7 mouse cellular contexts compared by ENCODE assay signal in genomic region chr17:56159729-56160128, GRCm38 (mm10). TPM values are rescaled to one million over a fixed set of nuclear protein-coding genes. Genes with fewer than 3 reads are reported as not detected.
DNase-seq lines count a peak whose midpoint lies in the region; ATAC-seq lines count a peak whose summit lies in the region.

No protein-coding gene starts in this region.

- DNase-seq in right cerebral cortex, adult 18-20 months = peak; percentile 58
- DNase-seq in right cerebral cortex, postnatal 36 days (ENCODE audit: low spot score in 2 of 2) = no peak
- peak; percentile 71 for DNase-seq in adipocyte (ENCODE audit: low spot score)
- peak; percentile 74 to 81 for DNase-seq in heart, postnatal 10 days
- peak; percentile 62 to 71 for DNase-seq in left cerebral cortex, postnatal 25 days (ENCODE audit: low spot score in 2 of 2)
- DNase-seq in naive thymus-derived CD4-positive, alpha-beta T cell, adult 2 months (ENCODE audit: low read depth) = peak; percentile 69

- intact Hi-C loops in heart, postnatal 10 days (cut with DNase I) = loop anchor here (1.0 kb wide), 1 partner anchor 27 kb away; no protein-coding TSS in a partner anchor
- intact Hi-C loops in left cerebral cortex, postnatal 25 days (cut with DNase I) = loop anchor here (2.0 kb wide), 1 partner anchor 27 kb away; no protein-coding TSS in a partner anchor

- ATAC-seq in common myeloid progenitor, adult 5-6 weeks (replicated peaks; ENCODE audit: low read depth, poor library complexity, severe bottlenecking) = peak; percentile 38

RNA-seq across cellular contexts. Expression of gene Tnfaip8l1, which starts 2.5 kb away (rescaled TPM):
- total RNA-seq in common myeloid progenitor, adult 5-6 weeks (2017) = 3.2 and 3.7 TPM in 2 replicates
- total RNA-seq in heart, postnatal 10 days (2021) = 1 to 10 TPM; 5.8 to 8.4 TPM
- 1 to 10 TPM; 7.8 to 8.9 TPM for total RNA-seq in left cerebral cortex, postnatal 25 days (2021)

RNA-seq across cellular contexts. Expression of gene Sema6b, which starts 19.6 kb away (rescaled TPM):
- 2.8 TPM in 2 replicates for total RNA-seq in common myeloid progenitor, adult 5-6 weeks (2017)
- 10 to 100 TPM; 11.3 to 13.7 TPM for total RNA-seq in heart, postnatal 10 days (2021)
- total RNA-seq in left cerebral cortex, postnatal 25 days (2021) = 100 to 1,000 TPM; 131 TPM

RNA-seq across cellular contexts. Expression of gene Mydgf, which starts 24.0 kb away (rescaled TPM):
- total RNA-seq in common myeloid progenitor, adult 5-6 weeks (2017) = 28.4 and 33.3 TPM in 2 replicates
- total RNA-seq in heart, postnatal 10 days (2021) = 10 to 100 TPM; 36.6 to 40.3 TPM
- 10 to 100 TPM; 40.5 to 42.1 TPM for total RNA-seq in left cerebral cortex, postnatal 25 days (2021)

RNA-seq across cellular contexts. Expression of gene Lrg1, which starts 37.9 kb away (rescaled TPM):
- 0.14 TPM in 1 of 2 replicates, not detected in the other for total RNA-seq in common myeloid progenitor, adult 5-6 weeks (2017)
- 10 to 100 TPM; 12.6 to 25.2 TPM for total RNA-seq in heart, postnatal 10 days (2021)
- total RNA-seq in left cerebral cortex, postnatal 25 days (2021) = 1 to 10 TPM; 3.1 to 3.5 TPM

RNA-seq across cellular contexts. Expression of gene Plin5, which starts 42.3 kb away (rescaled TPM):
- not detected in 2 replicates for total RNA-seq in common myeloid progenitor, adult 5-6 weeks (2017)
- 100 to 1,000 TPM; 126 to 166 TPM for total RNA-seq in heart, postnatal 10 days (2021)
- total RNA-seq in left cerebral cortex, postnatal 25 days (2021) = under 1 TPM; 0.64 to 0.87 TPM

Comparison
In these comparisons a context has a peak if more than half of its experiments do, and no peak if none do; other contexts are left out.
1. DNase-seq: peak in right cerebral cortex, adult 18-20 months (single experiment), adipocyte (single experiment), heart, postnatal 10 days (2 of 2), left cerebral cortex, postnatal 25 days (2 of 2) and naive thymus-derived CD4-positive, alpha-beta T cell, adult 2 months (single experiment); none in right cerebral cortex, postnatal 36 days (0 of 2).
2. RNA of gene Sema6b, which starts 19.6 kb away (total RNA-seq): 131 TPM in left cerebral cortex, postnatal 25 days; 11.3 to 13.7 TPM in heart, postnatal 10 days and 2.8 TPM in common myeloid progenitor, adult 5-6 weeks; every median in the first group is over 4 times any median in the second.